Mouse (Mus musculus) B cell, adult 62 days (primary cell): Measurements from ENCODE around the gene Cd81. TPM values are rescaled to one million over a fixed set of nuclear protein-coding genes. Genes with fewer than 3 reads are reported as not detected.

Source experiments
- total RNA-seq: library from RNA; stranded (reverse); gene quantifications from 4 replicates; pipeline ENCODE4 v1.2.4, GENCODE M21; 2023

The Cd81 gene
- total RNA-seq, result 212 to 228 TPM (median 220 TPM) in 4 replicates

DNA sequence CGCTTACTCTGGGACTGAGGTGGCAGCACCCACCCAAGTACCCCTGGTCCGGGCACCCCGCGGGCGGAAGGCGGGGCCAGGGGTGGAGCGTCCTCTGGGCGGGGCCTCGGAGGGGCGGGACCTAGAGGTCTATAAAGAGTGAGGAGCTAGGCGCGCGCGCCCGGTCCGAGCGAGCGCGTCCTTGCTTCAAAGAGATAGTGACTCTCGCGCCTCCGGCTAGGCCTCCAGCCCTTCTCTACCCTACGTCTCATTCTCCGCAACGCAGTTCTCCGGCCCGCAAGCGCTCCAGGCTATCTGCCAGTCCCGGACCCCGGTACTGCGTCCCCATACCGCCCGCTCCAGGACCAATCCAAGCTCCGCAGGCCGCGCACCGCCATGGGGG lies at the start of gene Cd81:
Gene Cd81, plus strand, starts transcription at position 114 of the 382 bp plus-strand sequence.

DNA sequence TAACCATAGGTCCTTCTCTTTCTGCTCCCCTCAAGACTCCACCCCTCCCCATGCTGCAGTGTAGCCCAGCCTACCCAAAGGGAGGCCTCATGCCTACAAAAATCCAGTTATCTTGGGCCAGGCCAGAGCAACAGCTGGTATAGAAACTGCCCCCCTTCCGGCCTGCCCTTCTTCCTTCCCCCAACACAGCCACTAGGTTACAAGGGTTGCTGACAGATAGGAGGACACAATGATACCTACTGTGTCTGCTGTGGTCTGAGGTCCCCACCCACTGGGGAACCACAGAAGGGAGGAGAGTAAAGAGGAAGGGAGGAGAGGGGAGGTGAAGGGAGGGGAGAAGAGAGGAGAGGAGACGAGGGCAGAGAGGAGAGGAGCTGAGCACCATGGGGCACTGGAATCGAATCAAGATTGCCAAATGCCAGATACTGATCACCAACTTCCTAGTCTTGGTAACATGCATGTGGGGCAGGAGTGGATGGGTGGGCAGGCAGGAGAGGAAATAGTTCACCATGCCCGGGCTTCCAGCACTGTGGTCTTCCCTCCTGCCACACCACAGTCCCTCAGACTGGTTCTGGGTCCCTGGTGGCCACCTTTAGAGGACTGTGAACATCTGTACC lies 47.7 kb upstream of the Cd81 start, which contains the start of gene Tspan32:
Gene Tspan32, plus strand, starts transcription at position 320 of the 617 bp plus-strand sequence.

DNA sequence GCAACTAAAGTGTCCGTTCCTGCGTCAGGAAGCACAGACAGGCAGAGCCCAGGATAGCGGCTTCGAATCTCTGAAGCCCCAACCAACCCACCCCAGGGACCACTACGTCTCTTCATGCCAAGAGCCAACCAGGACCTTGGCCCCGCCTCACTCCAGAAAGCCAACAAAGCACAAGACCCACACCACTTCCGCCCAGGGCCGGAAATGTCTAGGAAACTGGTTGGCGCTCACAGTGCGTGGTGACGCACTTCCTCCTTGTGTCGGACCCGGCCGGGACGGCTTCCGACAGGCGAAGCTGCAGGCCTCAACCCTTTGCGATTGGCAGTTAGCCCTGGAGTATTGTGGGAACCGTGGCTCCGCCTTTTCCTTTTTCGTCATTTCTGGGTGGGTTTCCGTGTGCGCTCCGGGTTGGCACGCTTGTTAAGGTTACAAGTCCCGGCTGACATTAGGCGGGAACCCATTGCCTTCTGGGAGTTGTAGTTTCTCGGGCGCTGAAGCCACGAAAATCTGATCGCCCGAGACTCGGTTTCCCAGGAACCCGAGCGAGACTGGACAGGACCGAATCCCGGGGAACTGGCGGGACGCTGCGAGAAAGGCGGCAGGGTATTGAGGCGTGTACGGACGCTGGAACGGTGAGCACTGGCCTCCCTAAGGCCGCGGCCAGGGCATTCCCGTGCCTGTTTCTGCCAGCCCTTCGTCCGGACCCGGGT lies 16.5 kb downstream of the Cd81 start, which contains the start of gene Tssc4:
Gene Tssc4, plus strand, starts transcription at position 368 of the 710 bp plus-strand sequence.

DNA sequence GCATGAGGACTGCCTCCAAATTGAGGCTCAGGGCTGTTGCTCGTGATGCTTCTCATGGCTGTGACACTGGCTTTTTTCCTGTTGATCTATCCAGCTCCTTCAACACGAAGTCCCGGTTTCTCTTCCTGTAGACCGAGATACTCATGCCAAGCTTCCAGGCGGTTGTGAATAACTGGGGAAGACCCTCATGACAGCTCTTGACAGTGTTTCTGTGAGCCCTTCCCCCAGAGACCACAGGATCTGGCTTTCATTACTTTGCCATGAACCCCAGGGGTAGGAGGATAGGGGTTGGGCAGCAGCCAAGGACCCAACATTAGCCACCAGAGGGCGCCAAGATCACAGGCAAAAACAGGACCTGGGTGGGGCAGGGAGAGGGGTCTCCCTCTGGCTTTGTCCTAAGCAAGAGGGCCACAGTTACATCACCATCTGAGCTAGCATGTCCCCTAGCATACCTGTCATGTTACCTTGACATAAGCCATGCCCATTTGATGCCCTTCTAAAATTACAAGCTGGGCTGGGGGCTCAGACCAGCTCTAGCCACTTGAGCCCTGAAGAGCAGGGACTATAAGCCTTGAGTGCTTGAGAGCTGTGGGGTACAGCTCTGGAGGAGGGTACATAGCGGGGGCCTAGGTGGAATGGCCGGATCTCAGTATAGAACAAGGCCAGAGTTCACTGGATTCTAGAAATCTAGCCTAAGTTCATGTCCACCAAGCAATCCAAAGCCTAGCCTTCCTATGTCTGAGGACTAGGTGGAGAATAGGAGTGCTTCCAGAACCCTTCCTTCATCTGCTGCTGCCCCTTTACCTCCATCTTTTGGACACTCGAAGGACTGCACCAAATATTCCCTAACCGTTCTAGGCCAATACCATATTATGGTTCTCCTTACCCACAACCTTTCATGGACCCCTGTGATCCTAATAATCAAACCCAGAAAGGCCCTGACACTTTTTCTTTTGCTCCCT lies 42.3 kb downstream of the Cd81 start, which contains the start of gene Trpm5:
Gene Trpm5, minus strand, starts transcription at position 51 of the 962 bp plus-strand sequence.

DNA sequence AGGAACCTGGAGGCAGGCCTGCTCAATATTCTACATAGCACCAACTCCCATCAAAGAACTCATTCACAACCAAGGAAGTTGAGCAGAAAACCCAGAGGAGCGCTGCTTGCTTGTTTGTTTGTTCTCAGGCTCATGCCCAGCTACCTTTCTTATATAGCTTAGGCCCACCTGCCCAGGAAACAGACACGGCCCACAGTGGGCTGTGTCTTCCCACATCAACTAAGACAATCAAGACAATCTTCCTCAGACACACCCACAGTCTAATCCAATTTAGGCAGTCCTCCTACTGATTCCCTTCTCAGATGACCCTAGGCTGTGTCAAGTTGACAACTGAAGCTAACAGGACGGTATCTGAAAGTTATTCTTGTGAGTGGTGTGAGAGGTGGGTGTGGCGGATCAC lies 53.5 kb downstream of the Cd81 start, which contains the start of gene Kcnq1:
Gene Kcnq1, plus strand, starts transcription at position 301 of the 400 bp plus-strand sequence.

Other genes starting within 250 kb of the Cd81 start
- not detected in 4 replicates for gene Th, start 121.6 kb upstream of the Cd81 start, total RNA-seq
- not detected in 4 replicates for gene Ascl2, start 83.5 kb upstream of the Cd81 start, total RNA-seq
- gene Tspan32, start 47.7 kb upstream of the Cd81 start, total RNA-seq, result 139 to 151 TPM (median 148 TPM) in 4 replicates
- gene Tssc4, start 16.5 kb downstream of the Cd81 start, total RNA-seq, result 20.2 to 23.2 TPM (median 22.1 TPM) in 4 replicates
- 1.5 to 3.3 TPM (median 2.1 TPM) in 4 replicates for gene Trpm5, start 41.9 kb downstream of the Cd81 start, total RNA-seq
- not detected in 4 replicates for gene Kcnq1, start 53.6 kb downstream of the Cd81 start, total RNA-seq